Mouse (Mus musculus): ENCODE measurements around the gene Gm10198. TPM values are rescaled to one million over a fixed set of nuclear protein-coding genes. Genes with fewer than 3 reads are reported as not detected.

Gm10198 gene
- total RNA-seq (2022), result not detected

GRCm38 (mm10) chr13:111592485-111592884 is at the start of gene Gm10198:
TSS of gene Gm10198 (plus strand) at chr13:111592785.
- DNase-seq (ENCODE audit: low spot score in 2 of 2), result no peak

GRCm38 (mm10) chr13:111545286-111545685 is 47.3 kb upstream of the Gm10198 start:
- DNase-seq (ENCODE audit: low spot score in 2 of 2), result no peak

GRCm38 (mm10) chr13:111552769-111553168 is 39.8 kb upstream of the Gm10198 start:
- DNase-seq (ENCODE audit: low spot score in 2 of 2), result no peak

GRCm38 (mm10) chr13:111553182-111553581 is 39.4 kb upstream of the Gm10198 start:
- no peak for DNase-seq (ENCODE audit: low spot score in 2 of 2)

GRCm38 (mm10) chr13:111553941-111554340 is 38.6 kb upstream of the Gm10198 start:
- DNase-seq (ENCODE audit: low spot score in 2 of 2), result no peak

- no peak for DNase-seq (ENCODE audit: low spot score in 2 of 2)
Measured at GRCm38 (mm10) chr13:111555333-111555732, 37.3 kb upstream of the Gm10198 start.

- DNase-seq (ENCODE audit: low spot score in 2 of 2), result no peak
Measured at GRCm38 (mm10) chr13:111556375-111556774, 36.2 kb upstream of the Gm10198 start.

GRCm38 (mm10) chr13:111560152-111560551 is 32.4 kb upstream of the Gm10198 start:
- DNase-seq (ENCODE audit: low spot score in 2 of 2), result no peak

- DNase-seq (ENCODE audit: low spot score in 2 of 2), result no peak
Measured at GRCm38 (mm10) chr13:111562595-111562994, 30.0 kb upstream of the Gm10198 start.

- DNase-seq (ENCODE audit: low spot score in 2 of 2), result no peak
Measured at GRCm38 (mm10) chr13:111574196-111574595, 18.4 kb upstream of the Gm10198 start.

- no peak for DNase-seq (ENCODE audit: low spot score in 2 of 2)
Measured at GRCm38 (mm10) chr13:111577177-111577576, 15.4 kb upstream of the Gm10198 start.

GRCm38 (mm10) chr13:111580054-111580453 is 12.5 kb upstream of the Gm10198 start:
- DNase-seq (ENCODE audit: low spot score in 2 of 2), result no peak

- DNase-seq (ENCODE audit: low spot score in 2 of 2), result no peak
Measured at GRCm38 (mm10) chr13:111598111-111598510, 5.5 kb downstream of the Gm10198 start.

- no peak for DNase-seq (ENCODE audit: low spot score in 2 of 2)
Measured at GRCm38 (mm10) chr13:111601383-111601782, 8.8 kb downstream of the Gm10198 start.

GRCm38 (mm10) chr13:111604826-111605225 is 12.2 kb downstream of the Gm10198 start:
- DNase-seq (ENCODE audit: low spot score in 2 of 2), result no peak

GRCm38 (mm10) chr13:111616168-111617125 is 23.9 kb downstream of the Gm10198 start:
- no peak for DNase-seq (ENCODE audit: low spot score in 2 of 2)

GRCm38 (mm10) chr13:111620433-111620832 is 27.8 kb downstream of the Gm10198 start:
- DNase-seq (ENCODE audit: low spot score in 2 of 2), result no peak

- no peak for DNase-seq (ENCODE audit: low spot score in 2 of 2)
Measured at GRCm38 (mm10) chr13:111622425-111622824, 29.8 kb downstream of the Gm10198 start.

GRCm38 (mm10) chr13:111623112-111623511 is 30.5 kb downstream of the Gm10198 start:
- DNase-seq (ENCODE audit: low spot score in 2 of 2), result no peak

- DNase-seq (ENCODE audit: low spot score in 2 of 2), result no peak
Measured at GRCm38 (mm10) chr13:111624115-111624514, 31.5 kb downstream of the Gm10198 start.

- no peak for DNase-seq (ENCODE audit: low spot score in 2 of 2)
Measured at GRCm38 (mm10) chr13:111634163-111635160, 41.9 kb downstream of the Gm10198 start.

- no peak for DNase-seq (ENCODE audit: low spot score in 2 of 2)
Measured at GRCm38 (mm10) chr13:111640319-111640718, 47.7 kb downstream of the Gm10198 start.

Data from layer of hippocampus, adult 8-10 months (tissue).